Mouse (Mus musculus) liver, adult 2 months (tissue): ENCODE data around the gene Msmb.

Source experiments
- CTCF ChIP-seq: fragments of 200-500 bp; IDR thresholded peaks from 2 replicates; pipeline ENCODE4 v1.5.1; 2011; ENCODE audit warnings: low read depth, low read length, control low read depth
- POLR2A ChIP-seq: fragments of 200-500 bp; IDR thresholded peaks from 2 replicates; pipeline ENCODE4 v1.6.1; 2011; ENCODE audit warnings: low read length, control low read depth; ENCODE audit not compliant: insufficient read depth; ENCODE audit errors: extremely low read depth

- no peak for TF ChIP-seq POLR2A
- TF ChIP-seq CTCF = no peak
Measured at GRCm38 (mm10) chr14:32175310-32175709, 33.5 kb downstream of the Msmb start.
